Mouse (Mus musculus): ENCODE data around the gene Ncf1. TPM values are rescaled to one million over a fixed set of nuclear protein-coding genes. Genes with fewer than 3 reads are reported as not detected.

Gene Ncf1
- polyA plus RNA-seq, 1 experiment from 2014 or later, result 26.5 TPM

GRCm38 (mm10) chr5:134251083-134251482, 21.7 kb upstream of the Ncf1 start:
- Histone ChIP-seq H3K4me3 (ENCODE audit: low read depth, low read length) (no peak overlapping the region), H3K9ac (ENCODE audit: low read depth, low read length) (no peak overlapping the region), H3K9me3 (replicated peaks; ENCODE audit: control insufficient read depth, low read length) (no peaks in the 10 kb centered on the region), H3K4me1 (ENCODE audit: control insufficient read depth, low read depth, low read length) (no peaks in the 10 kb centered on the region), H3K4me2 (ENCODE audit: low read depth, low read length) (no peak overlapping the region), H3K36me3 (ENCODE audit: control insufficient read depth, insufficient read depth) (peaks cover 78% of the 10 kb centered on the region), H3K27ac (ENCODE audit: low read length) (no peak overlapping the region), H3K27me3 (ENCODE audit: control insufficient read depth, insufficient read depth, low read depth, low read length) (no peaks in the 10 kb centered on the region)
- ATAC-seq (ENCODE audit: low read depth), result no peak
- 78% methylated on average over 4 of the region's 4 CpGs for WGBS (ENCODE audit: insufficient replicate concordance)

GRCm38 (mm10) chr5:134250601-134251000, 21.2 kb upstream of the Ncf1 start:
- Histone ChIP-seq H3K36me3 (ENCODE audit: control insufficient read depth, insufficient read depth) (peaks cover 83% of the 10 kb centered on the region), H3K9ac (ENCODE audit: low read depth, low read length) (no peak overlapping the region), H3K4me3 (ENCODE audit: low read depth, low read length) (no peak overlapping the region), H3K27ac (ENCODE audit: low read length) (no peak overlapping the region), H3K4me2 (ENCODE audit: low read depth, low read length) (no peak overlapping the region), H3K4me1 (ENCODE audit: control insufficient read depth, low read depth, low read length) (no peaks in the 10 kb centered on the region), H3K9me3 (replicated peaks; ENCODE audit: control insufficient read depth, low read length) (no peaks in the 10 kb centered on the region), H3K27me3 (ENCODE audit: control insufficient read depth, insufficient read depth, low read depth, low read length) (no peaks in the 10 kb centered on the region)
- ATAC-seq (ENCODE audit: low read depth), result no peak
- WGBS (ENCODE audit: insufficient replicate concordance), result 77% methylated on average over 3 of the region's 3 CpGs

- H3K4me1 ChIP-seq (ENCODE audit: control insufficient read depth, low read depth, low read length), result no peaks in the 10 kb centered on the region
- H3K9me3 ChIP-seq (replicated peaks; ENCODE audit: control insufficient read depth, low read length), result no peaks in the 10 kb centered on the region
- 83% methylated on average over 8 of the region's 8 CpGs for WGBS (ENCODE audit: insufficient replicate concordance)
- H3K9ac ChIP-seq (ENCODE audit: low read depth, low read length), result no peak overlapping the region
- H3K36me3 ChIP-seq (ENCODE audit: control insufficient read depth, insufficient read depth), result peaks cover 83% of the 10 kb centered on the region
- H3K4me2 ChIP-seq (ENCODE audit: low read depth, low read length), result no peak overlapping the region
- no peak for ATAC-seq (ENCODE audit: low read depth)
- H3K4me3 ChIP-seq (ENCODE audit: low read depth, low read length), result no peak overlapping the region
- no peak overlapping the region for H3K27ac ChIP-seq (ENCODE audit: low read length)
- H3K27me3 ChIP-seq (ENCODE audit: control insufficient read depth, insufficient read depth, low read depth, low read length), result no peaks in the 10 kb centered on the region
These were observed 19.8 kb upstream of the Ncf1 start for GRCm38 (mm10) chr5:134249245-134249649.

- Histone ChIP-seq H3K4me3 (ENCODE audit: low read depth, low read length) (no peak overlapping the region), H3K36me3 (ENCODE audit: control insufficient read depth, insufficient read depth) (peaks cover 87% of the 10 kb centered on the region), H3K9ac (ENCODE audit: low read depth, low read length) (no peak overlapping the region), H3K4me2 (ENCODE audit: low read depth, low read length) (no peak overlapping the region), H3K27ac (ENCODE audit: low read length) (no peak overlapping the region), H3K27me3 (ENCODE audit: control insufficient read depth, insufficient read depth, low read depth, low read length) (no peaks in the 10 kb centered on the region), H3K9me3 (replicated peaks; ENCODE audit: control insufficient read depth, low read length) (no peaks in the 10 kb centered on the region), H3K4me1 (ENCODE audit: control insufficient read depth, low read depth, low read length) (no peaks in the 10 kb centered on the region)
- no peak for ATAC-seq (ENCODE audit: low read depth)
- WGBS (ENCODE audit: insufficient replicate concordance), result 83% methylated on average over 14 of the region's 14 CpGs
These were observed 19.3 kb upstream of the Ncf1 start for GRCm38 (mm10) chr5:134248608-134249244.

GRCm38 (mm10) chr5:134246146-134246545, 16.7 kb upstream of the Ncf1 start:
- H3K4me2 ChIP-seq (ENCODE audit: low read depth, low read length), result no peak overlapping the region
- ATAC-seq (ENCODE audit: low read depth), result no peak
- H3K27ac ChIP-seq (ENCODE audit: low read length), result no peak overlapping the region
- H3K9me3 ChIP-seq (replicated peaks; ENCODE audit: control insufficient read depth, low read length), result no peaks in the 10 kb centered on the region
- H3K9ac ChIP-seq (ENCODE audit: low read depth, low read length), result no peak overlapping the region
- H3K4me1 ChIP-seq (ENCODE audit: control insufficient read depth, low read depth, low read length), result no peaks in the 10 kb centered on the region
- H3K36me3 ChIP-seq (ENCODE audit: control insufficient read depth, insufficient read depth), result peaks cover 90% of the 10 kb centered on the region
- no peaks in the 10 kb centered on the region for H3K27me3 ChIP-seq (ENCODE audit: control insufficient read depth, insufficient read depth, low read depth, low read length)
- no peak overlapping the region for H3K4me3 ChIP-seq (ENCODE audit: low read depth, low read length)
- 83% methylated on average over 5 of the region's 5 CpGs for WGBS (ENCODE audit: insufficient replicate concordance)

GRCm38 (mm10) chr5:134244890-134245289, 15.5 kb upstream of the Ncf1 start:
- no peaks in the 10 kb centered on the region for H3K4me1 ChIP-seq (ENCODE audit: control insufficient read depth, low read depth, low read length)
- H3K4me2 ChIP-seq (ENCODE audit: low read depth, low read length), result no peak overlapping the region
- peaks cover 93% of the 10 kb centered on the region for H3K36me3 ChIP-seq (ENCODE audit: control insufficient read depth, insufficient read depth)
- no peak overlapping the region for H3K9ac ChIP-seq (ENCODE audit: low read depth, low read length)
- no peak for ATAC-seq (ENCODE audit: low read depth)
- H3K27ac ChIP-seq (ENCODE audit: low read length), result no peak overlapping the region
- no peaks in the 10 kb centered on the region for H3K9me3 ChIP-seq (replicated peaks; ENCODE audit: control insufficient read depth, low read length)
- 82% methylated on average over 5 of the region's 5 CpGs for WGBS (ENCODE audit: insufficient replicate concordance)
- H3K4me3 ChIP-seq (ENCODE audit: low read depth, low read length), result no peak overlapping the region
- H3K27me3 ChIP-seq (ENCODE audit: control insufficient read depth, insufficient read depth, low read depth, low read length), result no peaks in the 10 kb centered on the region

- no peak for ATAC-seq (ENCODE audit: low read depth)
- no peaks in the 10 kb centered on the region for H3K4me1 ChIP-seq (ENCODE audit: control insufficient read depth, low read depth, low read length)
- H3K9ac ChIP-seq (ENCODE audit: low read depth, low read length), result no peak overlapping the region
- H3K4me3 ChIP-seq (ENCODE audit: low read depth, low read length), result no peak overlapping the region
- 82% methylated on average over 26 of the region's 26 CpGs for WGBS (ENCODE audit: insufficient replicate concordance)
- H3K27ac ChIP-seq (ENCODE audit: low read length), result no peak overlapping the region
- no peaks in the 10 kb centered on the region for H3K27me3 ChIP-seq (ENCODE audit: control insufficient read depth, insufficient read depth, low read depth, low read length)
- no peak overlapping the region for H3K4me2 ChIP-seq (ENCODE audit: low read depth, low read length)
- H3K9me3 ChIP-seq (replicated peaks; ENCODE audit: control insufficient read depth, low read length), result no peaks in the 10 kb centered on the region
- H3K36me3 ChIP-seq (ENCODE audit: control insufficient read depth, insufficient read depth), result peaks cover 95% of the 10 kb centered on the region
These were observed 14.4 kb upstream of the Ncf1 start for GRCm38 (mm10) chr5:134243661-134244436.

GRCm38 (mm10) chr5:134241831-134242230, 12.4 kb upstream of the Ncf1 start:
- no peak for ATAC-seq (ENCODE audit: low read depth)
- WGBS (ENCODE audit: insufficient replicate concordance), result 69% methylated on average over 5 of the region's 5 CpGs
- H3K9ac ChIP-seq (ENCODE audit: low read depth, low read length), result no peak overlapping the region

More at GRCm38 (mm10) chr5:134241831-134242230, 12.4 kb upstream of the Ncf1 start:
- Histone ChIP-seq H3K27me3 (ENCODE audit: control insufficient read depth, insufficient read depth, low read depth, low read length) (no peaks in the 10 kb centered on the region), H3K36me3 (ENCODE audit: control insufficient read depth, insufficient read depth) (peaks cover 92% of the 10 kb centered on the region), H3K27ac (ENCODE audit: low read length) (no peak overlapping the region), H3K4me1 (ENCODE audit: control insufficient read depth, low read depth, low read length) (no peaks in the 10 kb centered on the region), H3K4me2 (ENCODE audit: low read depth, low read length) (no peak overlapping the region), H3K4me3 (ENCODE audit: low read depth, low read length) (no peak overlapping the region), H3K9me3 (replicated peaks; ENCODE audit: control insufficient read depth, low read length) (no peaks in the 10 kb centered on the region)

Data from liver, embryonic 16.5 days (tissue).